Mouse (Mus musculus) heart, adult 2 months (tissue): ENCODE data around the gene Tmem60.

Source experiments
- CTCF ChIP-seq: fragments of 200-600 bp; IDR thresholded peaks from 2 replicates; pipeline ENCODE4 v1.8.1; 2022; ENCODE audit warnings: antibody characterized with exemption, mild to moderate bottlenecking, moderate library complexity
- EP300 ChIP-seq: fragments of 200-500 bp; IDR thresholded peaks from 2 replicates; pipeline ENCODE4 v1.6.1; 2011; ENCODE audit warnings: low read depth, low read length, control low read depth; ENCODE audit not compliant: insufficient read depth
- POLR2A ChIP-seq: fragments of 200-500 bp; IDR thresholded peaks from 2 replicates; pipeline ENCODE4 v1.6.1; 2011; ENCODE audit warnings: mild to moderate bottlenecking, low read depth, low read length, control low read depth; ENCODE audit not compliant: insufficient read depth

- TF ChIP-seq CTCF (peak; percentile 90), EP300 (no peak), POLR2A (no peak)
These were observed 31.6 kb downstream of the Tmem60 start for GRCm38 (mm10) chr5:20913372-20914275.
